Mouse (Mus musculus): ENCODE data around the gene Gja3.

DNA sequence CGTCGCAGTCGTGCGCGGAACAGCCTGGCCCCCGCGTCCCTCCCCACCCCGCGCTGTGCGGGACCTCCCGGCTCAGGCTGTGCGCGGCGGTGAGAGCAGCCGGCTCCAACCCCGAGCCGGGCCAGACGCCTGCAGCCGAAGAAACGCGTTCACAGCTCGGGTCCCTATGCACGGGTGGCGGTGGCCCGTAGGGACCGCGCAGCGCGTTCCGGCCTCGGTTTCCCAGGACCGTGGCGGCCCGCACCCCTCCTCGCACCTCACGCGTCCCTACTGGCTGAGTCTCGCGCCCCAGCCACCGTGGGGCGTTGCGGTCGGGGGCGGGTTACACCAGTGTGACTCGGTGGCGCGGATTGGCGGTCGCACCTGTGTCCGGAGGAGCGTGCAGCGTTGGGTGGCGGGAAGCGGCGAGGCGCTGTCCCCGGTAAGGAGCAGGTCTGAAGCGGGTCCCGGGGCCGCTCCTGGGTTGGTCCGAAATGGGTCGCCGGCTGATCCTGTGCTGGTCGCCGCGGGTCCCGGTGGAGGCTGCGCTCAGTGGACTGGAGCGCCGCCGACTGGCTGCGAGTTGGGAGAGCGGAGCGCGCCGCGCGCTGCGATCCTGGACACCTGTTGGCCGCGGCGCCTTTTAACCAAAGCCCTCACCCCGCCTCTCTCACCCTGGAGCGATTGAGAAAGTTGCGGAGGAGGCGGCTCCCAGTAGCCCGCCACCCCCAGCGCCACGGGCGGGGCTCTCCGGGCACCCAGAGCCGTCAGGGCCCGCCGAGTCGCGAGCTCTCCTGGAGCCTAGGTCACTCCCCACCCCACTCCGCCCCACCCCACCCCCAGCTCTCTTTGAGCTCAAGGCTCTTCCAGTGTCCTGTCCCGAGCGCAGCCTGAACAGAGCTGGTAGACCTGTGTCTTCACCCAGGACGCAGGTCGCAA lies 46.5 kb upstream of the Gja3 start, which contains the start of gene Gjb2:
- TF ChIP-seq CTCF (IDR thresholded peaks at IDR 0.05; ENCODE audit: extremely low read depth, insufficient read length, insufficient replicate concordance, low read depth, low read length) (no peak), POLR2A (IDR thresholded peaks at IDR 0.05; ENCODE audit: low read depth, low read length) (peak; percentile 37; the same call in 1 of the 2 replicates)

Measured in small intestine, adult 2 months (tissue).